Mouse (Mus musculus) left cerebral cortex, postnatal 36 days (tissue): Measurements from ENCODE around the gene Tfpt. TPM values are rescaled to one million over a fixed set of nuclear protein-coding genes. Genes with fewer than 3 reads are reported as not detected.
"Not testable (repeated sequence)": the region's sequence is repeated elsewhere in the genome, so short reads cannot be mapped to it uniquely, and the experiment has no call there.

ENCODE experiments used
- DNase-seq, 2 experiments: peaks; one replicate each; pipeline ENCODE4 v3.0.0; 2021 to 2022; ENCODE audit warnings: low spot score in 2 of 2, mixed read lengths in 1 of 2
- intact Hi-C: fragments of 180-260 bp; cut with DNase I; formaldehyde crosslinking; loops from one replicate; pipeline ENCODE4 v1.15.1; 2025
- microRNA-seq: library from miRNA; unstranded; fragments of <30 nt; microRNA quantifications from one replicate; pipeline ENCODE4 v1.2.0, GENCODE M21; 2022
- total RNA-seq, 2 experiments: library from RNA; stranded (reverse); gene quantifications; 2 replicates each; pipeline ENCODE4 v1.2.3; 2021

Tfpt gene
- total RNA-seq, 2 experiments from 2014 or later, result 39.7 to 47.8 TPM

GRCm38 (mm10) chr7:3585763-3586162, 44.0 kb downstream of the Tfpt start:
- intact Hi-C loops, result no loop called here
- DNase-seq, result no peak

- intact Hi-C loops, result no loop called here
- no peak for DNase-seq
Measured at GRCm38 (mm10) chr7:3580029-3580428, 49.7 kb downstream of the Tfpt start.

DNA sequence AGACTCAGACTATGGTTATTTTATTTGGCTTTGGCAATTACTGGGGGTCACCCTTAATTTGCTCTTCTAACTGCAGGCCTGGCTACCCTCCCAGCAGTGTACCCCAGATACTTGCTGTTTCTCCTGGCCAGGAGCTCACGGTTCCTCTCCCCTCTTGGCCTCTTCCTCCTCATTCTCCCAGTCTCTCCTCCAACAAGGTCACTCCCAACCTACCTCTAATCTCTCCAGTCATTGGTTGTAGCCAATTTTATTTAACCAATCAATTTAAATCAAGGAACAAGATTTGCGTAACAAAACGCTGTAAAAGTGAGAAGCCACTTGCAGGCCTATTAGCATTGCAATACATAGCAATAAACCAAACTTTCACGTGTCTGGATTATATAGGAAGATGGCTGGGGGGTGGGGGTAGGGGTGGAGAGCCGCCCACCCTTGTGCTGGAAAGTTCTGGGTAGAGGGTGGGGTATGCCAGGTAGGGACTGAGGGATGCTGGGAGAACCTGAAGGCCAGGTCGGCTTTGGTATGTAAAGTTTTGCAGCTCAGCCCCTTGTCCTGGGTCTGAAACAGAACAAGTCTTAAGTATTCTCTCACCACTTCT, 50.7 kb downstream of the Tfpt start:
- no peak for DNase-seq
- intact Hi-C loops, result no loop called here

DNA sequence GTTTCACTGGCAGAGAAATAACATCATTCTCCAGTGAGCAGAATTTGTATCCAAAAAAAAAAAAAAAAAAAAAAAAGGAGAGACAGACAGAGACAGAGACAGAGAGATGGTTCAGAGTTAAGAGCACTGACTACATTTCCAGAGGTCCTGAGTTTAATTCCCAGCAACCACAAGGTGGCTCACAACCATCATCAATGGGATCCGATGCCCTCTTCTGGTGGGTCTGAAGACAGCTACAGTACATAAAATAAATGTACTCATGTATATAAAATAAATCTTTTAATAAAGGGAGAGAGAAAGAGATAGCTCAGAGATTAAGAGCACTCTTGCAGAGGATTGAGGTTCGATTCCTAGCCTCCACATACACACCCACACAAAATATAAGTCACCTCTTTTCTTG, 51.5 kb downstream of the Tfpt start:
- intact Hi-C loops, result no loop called here
- DNase-seq, result no peak

DNA sequence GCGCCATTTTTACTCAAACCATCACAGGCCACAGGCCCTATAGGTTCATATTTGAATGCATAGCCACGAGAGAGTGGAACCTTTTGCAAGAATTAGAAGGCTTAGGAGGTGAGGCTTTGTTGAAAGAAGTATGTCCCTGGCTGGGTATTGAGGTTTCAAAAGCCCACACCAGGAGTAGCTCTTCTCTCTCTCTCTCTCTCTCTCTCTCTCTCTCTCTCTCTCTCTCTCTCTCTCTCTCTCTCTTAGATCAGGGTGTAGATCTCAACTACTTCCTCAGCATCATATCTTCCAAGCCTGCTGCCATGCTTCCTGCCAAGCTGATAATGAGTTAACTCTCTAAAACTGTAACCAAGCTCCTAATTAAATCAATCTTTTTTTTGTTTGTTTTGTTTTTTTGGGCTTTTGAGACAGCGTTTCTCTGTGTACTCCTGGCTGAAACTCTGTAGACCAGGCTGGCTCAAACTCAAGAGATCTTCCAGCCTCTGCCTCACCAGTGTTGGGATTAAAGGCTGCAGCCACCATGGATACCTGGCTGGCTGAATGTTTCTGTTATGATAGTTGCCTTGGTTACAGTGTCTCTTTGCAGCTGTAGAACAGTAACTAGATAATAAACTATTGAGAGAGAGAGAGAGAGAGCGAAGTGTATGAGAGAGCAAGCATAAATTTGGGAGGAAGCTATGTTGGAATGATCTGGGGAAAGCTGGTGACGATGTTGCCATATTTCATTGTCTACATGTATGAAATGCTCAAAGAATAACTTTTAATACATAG, 53.2 kb downstream of the Tfpt start:
- intact Hi-C loops, result no loop called here
- no peak for DNase-seq

DNA sequence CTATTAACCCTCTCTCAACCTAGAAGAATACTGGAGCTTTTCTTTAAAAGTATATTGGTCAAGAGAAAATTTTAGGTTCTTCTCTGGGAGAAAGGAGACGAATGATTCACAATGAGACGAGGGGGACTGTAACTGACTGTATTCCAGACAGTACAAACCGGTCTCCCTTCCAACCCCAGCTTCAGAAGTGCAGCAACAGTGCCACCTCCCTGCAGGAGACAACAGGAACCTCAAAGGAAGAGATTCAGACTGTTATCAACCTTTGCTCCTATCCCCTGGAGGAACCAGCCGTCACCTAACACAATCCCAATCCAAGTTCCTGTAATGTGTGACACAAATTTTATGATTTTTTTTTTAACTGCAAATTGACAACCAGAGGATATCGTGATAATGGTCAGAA, 55.5 kb downstream of the Tfpt start:
- intact Hi-C loops, result no loop called here
- DNase-seq, result peak; percentile 19 to 26

DNA sequence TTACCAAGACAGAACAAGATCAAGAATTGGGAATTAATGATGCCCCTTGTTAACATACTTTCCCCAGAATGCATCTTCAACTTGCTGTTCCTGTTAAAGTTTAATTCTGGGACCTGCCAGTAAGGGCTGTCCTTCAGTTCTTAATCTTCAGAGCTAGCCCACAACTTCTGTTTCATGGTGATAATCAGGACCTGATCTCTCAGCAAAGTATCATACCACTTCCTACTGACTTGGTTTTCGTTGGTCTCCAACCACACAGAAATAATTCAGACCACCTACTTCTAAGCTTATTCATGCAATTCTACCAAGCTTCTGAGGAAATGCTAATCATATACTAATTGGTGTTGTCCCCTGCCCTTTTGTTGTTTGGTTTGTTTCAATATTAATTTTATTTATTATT, 57.9 kb downstream of the Tfpt start:
- DNase-seq, result no peak
- intact Hi-C loops, result no loop called here

DNA sequence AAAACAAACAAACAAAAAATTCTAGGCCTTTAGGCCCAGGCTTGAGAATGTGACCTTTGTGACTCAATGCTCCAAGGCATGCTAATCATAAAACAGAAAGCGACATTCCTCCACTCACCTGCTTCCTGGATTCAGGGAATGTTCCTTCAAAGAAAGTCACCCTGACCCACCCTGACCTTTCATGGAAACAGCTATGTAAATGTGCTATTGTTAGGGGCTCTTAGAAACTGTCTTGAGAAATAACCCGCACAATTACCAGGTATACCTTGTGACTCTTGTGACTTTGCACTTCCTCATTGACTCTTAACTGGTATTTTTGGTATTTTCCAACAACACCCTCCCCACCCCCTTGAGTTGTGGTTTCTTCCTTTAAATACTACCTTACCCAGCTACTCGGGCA, 59.1 kb downstream of the Tfpt start:
- intact Hi-C loops, DNase-seq: not testable (repeated sequence)

Small RNAs within 50 kb of the gene (microRNA-seq; reads per million reads assigned to microRNA genes)
- not detected for gene Gm25100
- gene Mir3572, result 6.1 reads per million, percentile 21 among the genes with 10 or more reads in this experiment

Other genes with a start within 250 kb of the Tfpt start
- 100 to 1,000 TPM; 163 to 186 TPM for gene Cacng8, start 239.2 kb downstream of the Tfpt start, total RNA-seq
- gene Cacng6, start 205.7 kb downstream of the Tfpt start, total RNA-seq, result 1 to 10 TPM; 1.2 to 1.9 TPM
- gene Tarm1, start 127.3 kb downstream of the Tfpt start, total RNA-seq, result not detected
- gene Oscar, start 13.8 kb downstream of the Tfpt start, total RNA-seq, result 1 to 10 TPM in 1 of 2 experiments, under 1 TPM in 1; 0.84 to 1.3 TPM
- gene Ndufa3, start 12.6 kb downstream of the Tfpt start, total RNA-seq, result 100 to 1,000 TPM; 483 to 557 TPM
- 10 to 100 TPM; 49.8 to 51.9 TPM for gene Prpf31, start 56 bp upstream of the Tfpt start, total RNA-seq
- gene Cnot3, start 15.3 kb upstream of the Tfpt start, total RNA-seq, result 10 to 100 TPM; 48.1 to 58.9 TPM
- 1 to 10 TPM; 6.7 to 6.8 TPM for gene Leng1, start 35.9 kb upstream of the Tfpt start, total RNA-seq
- gene Tmc4, start 47.6 kb upstream of the Tfpt start, total RNA-seq, result 10 to 100 TPM in 1 of 2 experiments, 1 to 10 TPM in 1; 2.4 to 11.0 TPM
- gene Tsen34, start 62.9 kb upstream of the Tfpt start, total RNA-seq, result 10 to 100 TPM; 77.3 to 80.0 TPM
- gene Mboat7, start 63.6 kb upstream of the Tfpt start, total RNA-seq, result 100 to 1,000 TPM; 208 to 211 TPM
- 100 to 1,000 TPM; 312 to 356 TPM for gene Rps9, start 74.1 kb upstream of the Tfpt start, total RNA-seq
- under 1 TPM; 0.23 to 0.32 TPM for gene Pirb, start 90.5 kb upstream of the Tfpt start, total RNA-seq
- not detected for gene Gm15448, start 195.8 kb upstream of the Tfpt start, total RNA-seq
- not detected for gene Pira2, start 215.1 kb upstream of the Tfpt start, total RNA-seq